Mouse (Mus musculus) thymus, adult 2 months (tissue): ENCODE results near the gene Larp6.

ENCODE experiments used
- CTCF ChIP-seq: fragments of 200-500 bp; IDR thresholded peaks from 2 replicates; pipeline ENCODE4 v1.5.1; 2012; ENCODE audit warnings: mild to moderate bottlenecking, control low read depth, low read length, moderate library complexity, borderline replicate concordance; ENCODE audit not compliant: control insufficient read depth, poor library complexity, insufficient read depth; ENCODE audit errors: extremely low read depth
- POLR2A ChIP-seq: fragments of 200-500 bp; IDR thresholded peaks from 2 replicates; pipeline ENCODE4 v1.6.1; 2012; ENCODE audit warnings: mild to moderate bottlenecking, low read length, control low read depth, moderate library complexity; ENCODE audit not compliant: control insufficient read depth, poor library complexity, insufficient read depth; ENCODE audit errors: extremely low read depth

GRCm38 (mm10) chr9:60709721-60710120 is 3.1 kb upstream of the Larp6 start:
- TF ChIP-seq CTCF, result no peak
- TF ChIP-seq POLR2A, result no peak
